Mouse (Mus musculus) left cerebral cortex, postnatal 4 days (tissue): ENCODE results near the gene Dvl2. TPM values are rescaled to one million over a fixed set of nuclear protein-coding genes. Genes with fewer than 3 reads are reported as not detected.

Experiments used
- DNase-seq: peaks from one replicate; pipeline ENCODE4 v3.0.0-alpha.2; 2022
- intact Hi-C: fragments of 180-260 bp; cut with DNase I; formaldehyde crosslinking; loops from one replicate; pipeline ENCODE4 v1.15.1; 2025
- microRNA-seq: library from miRNA; unstranded; fragments of <30 nt; microRNA quantifications from one replicate; pipeline ENCODE4 v1.2.0, GENCODE M21; 2022
- total RNA-seq, 2 experiments: library from RNA; stranded (reverse); gene quantifications; 2 replicates each; pipeline ENCODE4 v1.2.3; 2021

The Dvl2 gene
- total RNA-seq, 2 experiments from 2014 or later = 38.8 to 40.1 TPM

DNA sequence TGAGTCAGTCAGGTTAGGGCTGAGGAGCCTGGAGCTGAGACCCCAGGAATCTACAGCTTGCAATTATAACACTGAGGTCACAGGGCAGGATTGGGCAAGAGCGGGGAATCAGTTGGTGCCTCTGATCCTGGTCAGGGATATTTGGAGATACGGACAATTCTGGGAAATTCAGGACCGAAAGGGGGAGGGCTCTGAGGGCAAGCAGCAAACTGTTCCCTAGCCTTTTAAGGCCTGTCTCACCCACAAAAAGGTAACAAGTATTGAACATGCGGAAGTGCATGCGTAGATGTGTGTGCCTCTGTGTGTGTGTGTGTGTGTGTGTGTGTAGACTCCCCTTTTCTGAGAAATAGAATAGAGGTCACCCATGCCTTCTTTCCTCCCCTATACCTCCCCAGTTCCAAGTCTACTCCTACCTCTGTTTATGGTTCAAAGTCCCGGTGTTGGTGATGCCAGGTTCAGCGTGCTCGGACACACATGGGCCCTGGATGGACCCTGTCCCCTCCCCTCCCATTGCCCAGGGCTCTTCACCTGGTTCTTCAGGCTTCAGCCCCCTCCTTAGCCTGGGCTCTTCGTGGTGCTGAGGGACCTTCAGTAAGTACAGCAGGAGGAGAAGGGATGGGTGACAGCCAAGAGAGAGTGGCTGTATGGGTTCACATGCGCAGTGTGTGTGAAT, 53.6 kb downstream of the Dvl2 start, which contains the start of gene Asgr1:
Gene Asgr1 (plus strand): TSS at position 188 of the 673 bp plus-strand sequence.
- no peak for DNase-seq
- intact Hi-C loops = no loop called here

GRCm38 (mm10) chr11:70055618-70056214, 55.3 kb downstream of the Dvl2 start:
- intact Hi-C loops = loop anchor here (5.0 kb wide), 1 partner anchor 157 kb away; the partner anchor contains the start of gene Slc16a11
- DNase-seq = peak; percentile 75

DNA sequence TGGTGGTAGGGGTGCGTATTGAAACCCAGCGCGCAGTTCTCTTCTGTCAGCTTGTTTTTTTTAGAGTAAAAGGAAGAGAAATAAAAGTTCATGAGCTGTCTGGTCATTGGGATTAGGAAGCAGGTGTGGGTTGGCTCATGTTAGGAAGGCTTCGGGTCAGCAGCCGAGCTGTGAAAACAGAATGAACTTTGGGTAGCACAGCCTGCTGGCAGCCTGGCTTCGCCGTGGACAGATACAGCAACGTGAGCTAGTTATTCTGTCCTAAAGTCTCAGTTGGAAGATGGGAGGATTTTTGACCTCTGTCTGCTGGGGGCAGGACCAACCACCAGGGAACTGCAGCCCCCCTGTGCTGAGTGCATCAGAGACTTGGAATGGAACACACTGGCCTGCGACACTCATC, 57.4 kb downstream of the Dvl2 start:
- DNase-seq = no peak
- intact Hi-C loops = loop anchor here (5.0 kb wide), 1 partner anchor 154 kb away; the partner anchor contains the start of gene Slc16a11

DNA sequence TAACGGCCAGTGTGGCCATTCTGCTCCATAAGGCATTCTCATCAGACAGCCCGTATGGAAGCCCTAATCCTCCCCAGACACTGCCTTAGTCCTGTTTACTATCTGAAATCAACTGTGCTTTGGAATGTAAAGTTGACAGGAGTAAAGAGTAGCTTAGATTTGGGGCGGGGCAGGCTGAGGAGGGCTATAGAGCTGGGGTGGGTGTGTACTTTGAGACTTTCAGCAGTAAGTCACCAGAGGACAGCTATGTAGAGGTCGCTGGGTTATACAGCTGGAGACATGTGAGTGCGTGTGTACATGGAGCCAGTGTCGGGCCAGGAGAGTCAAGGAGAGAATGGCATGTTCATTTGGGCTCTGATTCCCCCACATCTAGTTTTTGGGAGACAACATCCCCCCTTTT, 59.5 kb downstream of the Dvl2 start:
- DNase-seq = no peak
- intact Hi-C loops = loop anchor here (5.0 kb wide), 1 partner anchor 152 kb away; the partner anchor contains the start of gene Slc16a11

Small RNA genes lying within 50 kb of the gene (microRNA-seq; reads per million reads assigned to microRNA genes)
- not detected for gene Gm44349
- 9,879 reads per million, percentile 95 among the genes with 10 or more reads in this experiment for gene Mir324

Other genes starting within 250 kb of the Dvl2 start
- gene Polr2a, start 242.0 kb upstream of the Dvl2 start, total RNA-seq = 10 to 100 TPM; 49.6 to 54.6 TPM
- not detected for gene Slc35g3, start 238.6 kb upstream of the Dvl2 start, total RNA-seq
- 10 to 100 TPM; 47.9 to 52.5 TPM for gene Zbtb4, start 234.7 kb upstream of the Dvl2 start, total RNA-seq
- gene Chrnb1, start 204.7 kb upstream of the Dvl2 start, total RNA-seq = 1 to 10 TPM in 1 of 2 experiments, under 1 TPM in 1; 0.48 to 1.5 TPM
- 10 to 100 TPM; 25.2 to 29.6 TPM for gene Fgf11, start 198.7 kb upstream of the Dvl2 start, total RNA-seq
- not detected for gene Tmem102, start 195.0 kb upstream of the Dvl2 start, total RNA-seq
- not detected for gene Gm39566, start 185.3 kb upstream of the Dvl2 start, total RNA-seq
- not detected for gene Spem2, start 182.1 kb upstream of the Dvl2 start, total RNA-seq
- 1 to 10 TPM in 1 of 2 experiments, under 1 TPM in 1; 0.93 to 1.1 TPM for gene Spem1, start 178.4 kb upstream of the Dvl2 start, total RNA-seq
- gene Nlgn2, start 162.8 kb upstream of the Dvl2 start, total RNA-seq = 100 to 1,000 TPM; 237 to 257 TPM
- 100 to 1,000 TPM; 140 to 155 TPM for gene Tmem256, start 162.1 kb upstream of the Dvl2 start, total RNA-seq
- gene Plscr3, start 154.2 kb upstream of the Dvl2 start, total RNA-seq = 10 to 100 TPM; 46.2 to 52.1 TPM
- gene Tnk1, start 141.9 kb upstream of the Dvl2 start, total RNA-seq = not detected
- gene Tmem95, start 122.6 kb upstream of the Dvl2 start, total RNA-seq = not detected
- gene Kctd11, start 119.2 kb upstream of the Dvl2 start, total RNA-seq = 1 to 10 TPM in 1 of 2 experiments, under 1 TPM in 1; 0.38 to 1.0 TPM
- gene Acap1, start 105.1 kb upstream of the Dvl2 start, total RNA-seq = under 1 TPM; 0.50 to 0.72 TPM
- 10 to 100 TPM in 1 of 2 experiments, 1 to 10 TPM in 1; 8.3 to 10.7 TPM for gene 2810408A11Rik, start 99.6 kb upstream of the Dvl2 start, total RNA-seq
- 100 to 1,000 TPM; 157 to 165 TPM for gene Neurl4, start 99.5 kb upstream of the Dvl2 start, total RNA-seq
- gene Gps2, start 86.7 kb upstream of the Dvl2 start, total RNA-seq = 10 to 100 TPM; 37.8 to 38.3 TPM
- 100 to 1,000 TPM; 539 to 555 TPM for gene Eif5a, start 78.6 kb upstream of the Dvl2 start, total RNA-seq
- gene Ybx2, start 64.8 kb upstream of the Dvl2 start, total RNA-seq = 10 to 100 TPM; 16.1 to 23.5 TPM
- 1 to 10 TPM; 1.7 to 3.2 TPM for gene Slc2a4, start 52.4 kb upstream of the Dvl2 start, total RNA-seq
- not detected for gene Cldn7, start 35.8 kb upstream of the Dvl2 start, total RNA-seq
- gene Ctdnep1, start 19.4 kb upstream of the Dvl2 start, total RNA-seq = 100 to 1,000 TPM in 1 of 2 experiments, 10 to 100 TPM in 1; 89.3 to 102 TPM
- 100 to 1,000 TPM; 112 to 116 TPM for gene Elp5, start 18.1 kb upstream of the Dvl2 start, total RNA-seq
- 100 to 1,000 TPM; 303 to 307 TPM for gene Gabarap, start 9.5 kb upstream of the Dvl2 start, total RNA-seq
- gene Phf23, start 4.8 kb upstream of the Dvl2 start, total RNA-seq = 10 to 100 TPM; 46.2 to 48.7 TPM
- gene Acadvl, start 14.8 kb downstream of the Dvl2 start, total RNA-seq = 10 to 100 TPM; 44.8 to 45.0 TPM
- gene Dlg4, start 16.3 kb downstream of the Dvl2 start, total RNA-seq = 100 to 1,000 TPM; 496 to 497 TPM
- gene Asgr1, start 53.5 kb downstream of the Dvl2 start, total RNA-seq = 1 to 10 TPM; 3.7 to 3.9 TPM
- gene Asgr2, start 92.0 kb downstream of the Dvl2 start, total RNA-seq = not detected
- gene Mgl2, start 129.7 kb downstream of the Dvl2 start, total RNA-seq = under 1 TPM; 0.30 to 0.95 TPM
- gene Clec10a, start 155.6 kb downstream of the Dvl2 start, total RNA-seq = 1 to 10 TPM; 1.3 to 2.9 TPM
- 10 to 100 TPM; 16.8 to 26.8 TPM for gene Slc16a11, start 212.2 kb downstream of the Dvl2 start, total RNA-seq
- gene Slc16a13, start 220.5 kb downstream of the Dvl2 start, total RNA-seq = 10 to 100 TPM; 14.8 to 15.2 TPM
- 1 to 10 TPM; 9.1 to 9.3 TPM for gene Bcl6b, start 229.2 kb downstream of the Dvl2 start, total RNA-seq
- 10 to 100 TPM; 64.2 to 73.1 TPM for gene 0610010K14Rik, start 237.3 kb downstream of the Dvl2 start, total RNA-seq
- 1 to 10 TPM; 8.5 to 8.6 TPM for gene Gm21988, start 239.2 kb downstream of the Dvl2 start, total RNA-seq
- gene Rnasek, start 239.2 kb downstream of the Dvl2 start, total RNA-seq = 100 to 1,000 TPM; 180 to 182 TPM